In genomic region chr3:145964018-145964387, GRCm38 (mm10) we compare ENCODE assay signal across 8 mouse cellular contexts. TPM values are rescaled to one million over a fixed set of nuclear protein-coding genes. Genes with fewer than 3 reads are reported as not detected.
A peak's percentile ranks its signal among the peaks of the same experiment; 100 is the strongest.
DNase-seq lines count a peak whose midpoint lies in the region; ATAC-seq and TF ChIP-seq lines count a peak whose summit lies in the region.

No protein-coding gene starts in this region.

- no peaks in the 10 kb centered on the region for H3K9me3 ChIP-seq in embryonic facial prominence, embryonic 12.5 days
- no peaks in the 10 kb centered on the region for H3K9me3 ChIP-seq in hindbrain, embryonic 12.5 days (replicated peaks)
- H3K9me3 ChIP-seq in lung, embryonic 16.5 days (ENCODE audit: control insufficient read depth, low read length) = no peaks in the 10 kb centered on the region

- WGBS in embryonic facial prominence, embryonic 12.5 days = 14% methylated on average over 10 of the region's 10 CpGs
- 14% methylated on average over 10 of the region's 10 CpGs for WGBS in hindbrain, embryonic 12.5 days
- WGBS in lung, embryonic 16.5 days = 25% methylated on average over 10 of the region's 10 CpGs
- WGBS in small intestine, adult 2 months = 8% methylated on average over 10 of the region's 10 CpGs

- H3K27ac ChIP-seq in embryonic facial prominence, embryonic 12.5 days = no peak overlapping the region
- no peak overlapping the region for H3K27ac ChIP-seq in hindbrain, embryonic 12.5 days
- peak overlapping the region; percentile 97 for H3K27ac ChIP-seq in lung, embryonic 16.5 days (ENCODE audit: low read length)
- H3K27ac ChIP-seq in small intestine, adult 2 months (ENCODE audit: insufficient read depth, low read depth, low read length) = peak overlapping the region; percentile 91

- peak; percentile 33 for DNase-seq in R1 (ENCODE audit: low read depth, low spot score)
- no peak for DNase-seq in kidney, adult 18-20 months
- no peak for DNase-seq in thymus, postnatal 0 days (ENCODE audit: low spot score)

- no peak for TF ChIP-seq POLR2A in small intestine, adult 2 months (IDR thresholded peaks at IDR 0.05; ENCODE audit: low read depth, low read length)

- peak overlapping the region; percentile 40 for H3K4me2 ChIP-seq in embryonic facial prominence, embryonic 12.5 days (replicated peaks)
- peak overlapping the region; percentile 35 for H3K4me2 ChIP-seq in hindbrain, embryonic 12.5 days (replicated peaks)
- peak overlapping the region; percentile 39 for H3K4me2 ChIP-seq in lung, embryonic 16.5 days (ENCODE audit: low read depth, low read length)

- H3K9ac ChIP-seq in embryonic facial prominence, embryonic 12.5 days = no peak overlapping the region
- no peak overlapping the region for H3K9ac ChIP-seq in hindbrain, embryonic 12.5 days
- peak overlapping the region; percentile 43; the same call in 1 of the 2 replicates for H3K9ac ChIP-seq in lung, embryonic 16.5 days (ENCODE audit: low read length)

- no peak for TF ChIP-seq CTCF in small intestine, adult 2 months (IDR thresholded peaks at IDR 0.05; ENCODE audit: extremely low read depth, insufficient read length, insufficient replicate concordance, low read depth, low read length)

- ATAC-seq in embryonic facial prominence, embryonic 12.5 days (ENCODE audit: insufficient number of reproducible peaks, insufficient read depth, low FRiP score, low TSS enrichment) = no peak
- ATAC-seq in hindbrain, embryonic 12.5 days (ENCODE audit: low FRiP score) = peak; percentile 72
- ATAC-seq in lung, embryonic 16.5 days (ENCODE audit: low read depth) = peak; percentile 89
- ATAC-seq in erythroid progenitor cell, adult 5-6 weeks (replicated peaks; ENCODE audit: low FRiP score, poor library complexity, severe bottlenecking) = no peak

- H3K4me1 ChIP-seq in embryonic facial prominence, embryonic 12.5 days = peaks cover 20% of the 10 kb centered on the region; the same call in 1 of the 2 replicates
- H3K4me1 ChIP-seq in hindbrain, embryonic 12.5 days = peaks cover 20% of the 10 kb centered on the region
- peaks cover 31% of the 10 kb centered on the region for H3K4me1 ChIP-seq in lung, embryonic 16.5 days (replicated peaks; ENCODE audit: control insufficient read depth, insufficient read depth, low read length)
- H3K4me1 ChIP-seq in small intestine, adult 2 months (ENCODE audit: control insufficient read depth, insufficient read depth, insufficient read length, low read length) = peaks cover 14% of the 10 kb centered on the region

- no peaks in the 10 kb centered on the region for H3K36me3 ChIP-seq in embryonic facial prominence, embryonic 12.5 days
- no peaks in the 10 kb centered on the region for H3K36me3 ChIP-seq in hindbrain, embryonic 12.5 days
- H3K36me3 ChIP-seq in lung, embryonic 16.5 days (ENCODE audit: control insufficient read depth, insufficient read depth, low read length) = no peaks in the 10 kb centered on the region
- H3K36me3 ChIP-seq in small intestine, adult 2 months (ENCODE audit: control insufficient read depth, insufficient read depth, low read length) = no peaks in the 10 kb centered on the region

- peaks cover 33% of the 10 kb centered on the region for H3K27me3 ChIP-seq in embryonic facial prominence, embryonic 12.5 days
- H3K27me3 ChIP-seq in hindbrain, embryonic 12.5 days = peaks cover 38% of the 10 kb centered on the region
- no peaks in the 10 kb centered on the region for H3K27me3 ChIP-seq in lung, embryonic 16.5 days (ENCODE audit: control insufficient read depth, insufficient read depth, low read depth, low read length)
- no peaks in the 10 kb centered on the region for H3K27me3 ChIP-seq in small intestine, adult 2 months (ENCODE audit: control insufficient read depth, insufficient read depth, low read length)

- H3K4me3 ChIP-seq in embryonic facial prominence, embryonic 12.5 days = 0 out of 2 replicates have a peak overlapping the region, but pooled peaks have one; percentile 5
- peak overlapping the region; percentile 14; the same call in 1 of the 2 replicates for H3K4me3 ChIP-seq in hindbrain, embryonic 12.5 days
- H3K4me3 ChIP-seq in lung, embryonic 16.5 days (ENCODE audit: low read length) = 0 out of 2 replicates have a peak overlapping the region, but pooled peaks have one; percentile 6
- peak overlapping the region; percentile 36; the same call in 1 of the 2 replicates for H3K4me3 ChIP-seq in small intestine, adult 2 months (ENCODE audit: low read depth, low read length)

RNA-seq across cellular contexts. Expression of gene Syde2, which starts 23.7 kb away (rescaled TPM):
- 2.9 and 3.0 TPM in 2 replicates for polyA plus RNA-seq in embryonic facial prominence, embryonic 12.5 days (2016; fragmentation: Nextera tagmentation; extraction: Ambion mirVana)
- polyA plus RNA-seq in hindbrain, embryonic 12.5 days (2016; fragmentation: Nextera tagmentation; extraction: Ambion mirVana) = 1.4 and 2.0 TPM in 2 replicates
- polyA plus RNA-seq in lung, embryonic 16.5 days (2015; fragmentation: Nextera tagmentation; extraction: Ambion mirVana) = 2.4 and 2.5 TPM in 2 replicates
- 2.0 and 3.8 TPM in 2 replicates for polyA plus RNA-seq in small intestine, adult 2 months (2012; rRNA removed)
- 0.54 and 0.61 TPM in 2 replicates for polyA plus RNA-seq in thymus, postnatal 0 days (2015; fragmentation: Nextera tagmentation; extraction: Ambion mirVana)
- total RNA-seq in erythroid progenitor cell, adult 5-6 weeks (2015; ENCODE audit: low replicate concordance) = not detected in 2 replicates
- total RNA-seq in erythroid progenitor cell, adult 5-6 weeks (2017; ENCODE audit: low replicate concordance) = 0.39 TPM in 1 of 2 replicates, not detected in the other

RNA-seq across cellular contexts. Expression of gene 2410004B18Rik, which starts 26.2 kb away (rescaled TPM):
- 50.4 and 54.2 TPM in 2 replicates for polyA plus RNA-seq in embryonic facial prominence, embryonic 12.5 days (2016; fragmentation: Nextera tagmentation; extraction: Ambion mirVana)
- 61.4 and 64.3 TPM in 2 replicates for polyA plus RNA-seq in hindbrain, embryonic 12.5 days (2016; fragmentation: Nextera tagmentation; extraction: Ambion mirVana)
- polyA plus RNA-seq in lung, embryonic 16.5 days (2015; fragmentation: Nextera tagmentation; extraction: Ambion mirVana) = 44.9 and 46.9 TPM in 2 replicates
- polyA plus RNA-seq in small intestine, adult 2 months (2012; rRNA removed) = 14.8 and 20.0 TPM in 2 replicates
- 42.1 and 42.2 TPM in 2 replicates for polyA plus RNA-seq in thymus, postnatal 0 days (2015; fragmentation: Nextera tagmentation; extraction: Ambion mirVana)
- total RNA-seq in erythroid progenitor cell, adult 5-6 weeks (2015; ENCODE audit: low replicate concordance) = 27.0 and 27.7 TPM in 2 replicates
- total RNA-seq in erythroid progenitor cell, adult 5-6 weeks (2017; ENCODE audit: low replicate concordance) = 11.3 and 14.4 TPM in 2 replicates

RNA-seq across cellular contexts. Expression of gene Bcl10, which starts 41.4 kb away (rescaled TPM):
- polyA plus RNA-seq in embryonic facial prominence, embryonic 12.5 days (2016; fragmentation: Nextera tagmentation; extraction: Ambion mirVana) = 44.9 and 52.7 TPM in 2 replicates
- 52.0 and 52.5 TPM in 2 replicates for polyA plus RNA-seq in hindbrain, embryonic 12.5 days (2016; fragmentation: Nextera tagmentation; extraction: Ambion mirVana)
- 51.3 and 52.0 TPM in 2 replicates for polyA plus RNA-seq in lung, embryonic 16.5 days (2015; fragmentation: Nextera tagmentation; extraction: Ambion mirVana)
- 3.5 and 7.9 TPM in 2 replicates for polyA plus RNA-seq in small intestine, adult 2 months (2012; rRNA removed)
- 82.5 and 88.6 TPM in 2 replicates for polyA plus RNA-seq in thymus, postnatal 0 days (2015; fragmentation: Nextera tagmentation; extraction: Ambion mirVana)
- total RNA-seq in erythroid progenitor cell, adult 5-6 weeks (2015; ENCODE audit: low replicate concordance) = 13.4 and 31.7 TPM in 2 replicates
- total RNA-seq in erythroid progenitor cell, adult 5-6 weeks (2017; ENCODE audit: low replicate concordance) = 9.5 and 26.3 TPM in 2 replicates

Comparison
In these comparisons a context has a peak if more than half of its experiments do, and no peak if none do; other contexts are left out.
1. ATAC-seq: peak in hindbrain, embryonic 12.5 days (single experiment) and lung, embryonic 16.5 days (single experiment); none in embryonic facial prominence, embryonic 12.5 days (single experiment) and erythroid progenitor cell, adult 5-6 weeks (single experiment).
2. H3K27ac ChIP-seq: peak in lung, embryonic 16.5 days (single experiment) and small intestine, adult 2 months (single experiment); none in embryonic facial prominence, embryonic 12.5 days (single experiment) and hindbrain, embryonic 12.5 days (single experiment).
3. Peak in every context shown above with its lines, with median percentiles within 50 percentile points of each other: H3K4me2 ChIP-seq and H3K4me3 ChIP-seq.